17 mouse cellular contexts compared by ENCODE assay signal in the genomic region with DNA sequence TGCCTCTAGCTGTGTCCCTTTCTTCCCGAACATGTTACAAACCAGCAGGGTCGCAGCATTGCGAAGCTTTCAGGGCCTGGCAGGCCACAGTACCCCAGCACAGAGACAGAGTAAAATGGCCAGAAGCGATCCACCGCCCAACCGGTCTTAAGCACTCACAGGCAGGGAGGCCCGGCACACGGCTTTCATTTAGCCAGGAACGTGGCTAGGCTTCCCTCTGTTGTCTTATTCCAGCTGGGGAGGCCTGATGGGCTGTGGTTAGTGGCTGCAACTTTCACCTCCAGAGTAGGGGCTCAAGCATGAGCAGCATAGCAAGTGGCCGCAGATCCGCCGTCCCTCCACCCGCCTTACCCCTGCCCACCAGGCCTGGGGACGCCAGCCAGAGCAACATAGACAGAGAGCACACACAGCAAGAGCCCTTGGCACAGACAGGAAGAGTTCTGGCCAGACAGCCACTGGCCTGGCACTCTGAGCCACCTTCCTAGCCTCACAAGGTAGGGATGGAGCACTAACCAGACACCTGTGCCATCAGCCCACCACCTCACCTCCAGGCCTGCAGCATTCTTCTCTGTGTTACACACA.
DNase-seq lines count a peak whose midpoint lies in the region; ATAC-seq lines count a peak whose summit lies in the region.
"Had no signal": no experiment of that assay in that cellular context is flagged by ENCODE, and none has a peak within 500 bp of the region (broad histone marks: within the 10 kb centered on the region; RNA-seq: fewer than 3 reads in every experiment).

No protein-coding gene starts in this region.

- H3K9ac ChIP-seq in hindbrain, embryonic 13.5 days: peak overlapping the region; percentile 36; the same call in 1 of the 2 replicates
- no peak overlapping the region for H3K9ac ChIP-seq in hindbrain, embryonic 11.5 days (ENCODE audit: low read depth, low read length)
- H3K9ac ChIP-seq in forebrain, embryonic 11.5 days (ENCODE audit: low read length): no peak overlapping the region
- H3K9ac ChIP-seq in midbrain, embryonic 13.5 days (replicated peaks): 0 out of 2 replicates have a peak overlapping the region, but pooled peaks have one; percentile 28
- no peak overlapping the region for H3K9ac ChIP-seq in liver, embryonic 12.5 days
- H3K9ac ChIP-seq in liver, embryonic 11.5 days (ENCODE audit: low read depth, low read length): no peak overlapping the region
- H3K9ac ChIP-seq: limb, embryonic 15.5 days had no signal

- H3K9me3 ChIP-seq in hindbrain, embryonic 13.5 days: no peaks in the 10 kb centered on the region
- H3K9me3 ChIP-seq in hindbrain, embryonic 11.5 days (ENCODE audit: control insufficient read depth, low read length): no peaks in the 10 kb centered on the region
- H3K9me3 ChIP-seq in forebrain, embryonic 11.5 days (ENCODE audit: control insufficient read depth, low read length): no peaks in the 10 kb centered on the region
- no peaks in the 10 kb centered on the region for H3K9me3 ChIP-seq in midbrain, embryonic 13.5 days
- H3K9me3 ChIP-seq in liver, embryonic 12.5 days (replicated peaks): no peaks in the 10 kb centered on the region
- no peaks in the 10 kb centered on the region for H3K9me3 ChIP-seq in liver, embryonic 11.5 days (ENCODE audit: control insufficient read depth, low read length)
- H3K9me3 ChIP-seq: limb, embryonic 15.5 days had no signal

- peak overlapping the region; percentile 37; the same call in 1 of the 2 replicates for H3K27ac ChIP-seq in hindbrain, embryonic 13.5 days
- H3K27ac ChIP-seq in hindbrain, embryonic 11.5 days (ENCODE audit: low read depth, low read length): no peak overlapping the region
- peak overlapping the region; percentile 18; the same call in 1 of the 2 replicates for H3K27ac ChIP-seq in forebrain, embryonic 11.5 days (ENCODE audit: low read depth, low read length)
- H3K27ac ChIP-seq in midbrain, embryonic 13.5 days: peak overlapping the region; percentile 62
- no peak overlapping the region for H3K27ac ChIP-seq in liver, embryonic 12.5 days
- H3K27ac ChIP-seq in liver, embryonic 11.5 days (ENCODE audit: low read depth, low read length): no peak overlapping the region
- H3K27ac ChIP-seq: gastrocnemius, adult 2 months; kidney, postnatal 0 days; limb, embryonic 15.5 days had no signal

- DNase-seq in hindbrain, embryonic 11.5 days (ENCODE audit: low spot score): no peak
- peak; percentile 68 to 85 for DNase-seq in cerebellum, postnatal 10 days
- DNase-seq in forebrain, embryonic 11.5 days (ENCODE audit: low spot score): no peak
- DNase-seq in liver, embryonic 11.5 days (ENCODE audit: low spot score): no peak
- DNase-seq: adrenal gland, postnatal 10 days; gastrocnemius, adult 2 months; heart, adult 18-20 months; lung, adult 2 months; lung, postnatal 4 days; retina, postnatal 1 day; thymus, adult 2 months had no signal

- ATAC-seq in hindbrain, embryonic 13.5 days (ENCODE audit: low FRiP score): no peak
- no peak for ATAC-seq in hindbrain, embryonic 11.5 days (ENCODE audit: low FRiP score)
- ATAC-seq in forebrain, embryonic 11.5 days (replicated peaks; ENCODE audit: low FRiP score): no peak
- ATAC-seq in midbrain, embryonic 13.5 days: no peak
- no peak for ATAC-seq in liver, embryonic 12.5 days
- no peak for ATAC-seq in liver, embryonic 11.5 days (replicated peaks; ENCODE audit: low FRiP score)
- ATAC-seq: inflammation-experienced regulatory T-cells, adult 6 months had no signal

- H3K4me1 ChIP-seq in hindbrain, embryonic 13.5 days (replicated peaks): peaks cover 72% of the 10 kb centered on the region
- peaks cover 3% of the 10 kb centered on the region; the same call in 1 of the 2 replicates for H3K4me1 ChIP-seq in hindbrain, embryonic 11.5 days (replicated peaks; ENCODE audit: control insufficient read depth, insufficient read depth, low read length)
- H3K4me1 ChIP-seq in forebrain, embryonic 11.5 days (replicated peaks; ENCODE audit: control insufficient read depth, insufficient read depth, low read length): 0 out of 2 replicates have a peak, but pooled peaks cover 4% of the 10 kb centered on the region
- H3K4me1 ChIP-seq in midbrain, embryonic 13.5 days (replicated peaks): peaks cover 58% of the 10 kb centered on the region
- H3K4me1 ChIP-seq in liver, embryonic 12.5 days: peaks cover 13% of the 10 kb centered on the region
- peaks cover 4% of the 10 kb centered on the region for H3K4me1 ChIP-seq in liver, embryonic 11.5 days (replicated peaks; ENCODE audit: control insufficient read depth, insufficient read depth, low read length)

- no peak overlapping the region for H3K4me2 ChIP-seq in hindbrain, embryonic 13.5 days
- H3K4me2 ChIP-seq in hindbrain, embryonic 11.5 days (replicated peaks; ENCODE audit: low read depth, low read length): no peak overlapping the region
- no peak overlapping the region for H3K4me2 ChIP-seq in forebrain, embryonic 11.5 days (ENCODE audit: low read depth, low read length, severe bottlenecking)
- no peak overlapping the region for H3K4me2 ChIP-seq in midbrain, embryonic 13.5 days (replicated peaks)
- H3K4me2 ChIP-seq in liver, embryonic 12.5 days: no peak overlapping the region
- H3K4me2 ChIP-seq in liver, embryonic 11.5 days: no peak overlapping the region
- H3K4me2 ChIP-seq: limb, embryonic 15.5 days had no signal

- H3K27me3 ChIP-seq in hindbrain, embryonic 13.5 days: 0 out of 2 replicates have a peak, but pooled peaks cover 2% of the 10 kb centered on the region
- H3K27me3 ChIP-seq in hindbrain, embryonic 11.5 days (ENCODE audit: control insufficient read depth, insufficient read depth, low read length): no peaks in the 10 kb centered on the region
- H3K27me3 ChIP-seq in forebrain, embryonic 11.5 days (ENCODE audit: control insufficient read depth, insufficient read depth, low read length): no peaks in the 10 kb centered on the region
- H3K27me3 ChIP-seq in midbrain, embryonic 13.5 days: no peaks in the 10 kb centered on the region
- no peaks in the 10 kb centered on the region for H3K27me3 ChIP-seq in liver, embryonic 12.5 days (replicated peaks)
- no peaks in the 10 kb centered on the region for H3K27me3 ChIP-seq in liver, embryonic 11.5 days (replicated peaks; ENCODE audit: control insufficient read depth, insufficient read depth, low read length)
- H3K27me3 ChIP-seq: limb, embryonic 15.5 days had no signal

- 0 out of 2 replicates have a peak, but pooled peaks cover 5% of the 10 kb centered on the region for H3K36me3 ChIP-seq in hindbrain, embryonic 13.5 days
- H3K36me3 ChIP-seq in hindbrain, embryonic 11.5 days (ENCODE audit: control insufficient read depth, insufficient read depth, low read length): no peaks in the 10 kb centered on the region
- no peaks in the 10 kb centered on the region for H3K36me3 ChIP-seq in forebrain, embryonic 11.5 days (ENCODE audit: control insufficient read depth, insufficient read depth, low read length)
- H3K36me3 ChIP-seq in midbrain, embryonic 13.5 days: no peaks in the 10 kb centered on the region
- H3K36me3 ChIP-seq in liver, embryonic 12.5 days: peaks cover 54% of the 10 kb centered on the region
- H3K36me3 ChIP-seq in liver, embryonic 11.5 days (ENCODE audit: control insufficient read depth, insufficient read depth, low read length): no peaks in the 10 kb centered on the region

- WGBS in hindbrain, embryonic 13.5 days: 66% methylated on average over 14 of the region's 14 CpGs
- WGBS in hindbrain, embryonic 11.5 days: 68% methylated on average over 14 of the region's 14 CpGs
- 69% methylated on average over 14 of the region's 14 CpGs for WGBS in forebrain, embryonic 11.5 days
- 63% methylated on average over 14 of the region's 14 CpGs for WGBS in midbrain, embryonic 13.5 days
- WGBS in liver, embryonic 12.5 days (ENCODE audit: insufficient replicate concordance): 87% methylated on average over 14 of the region's 14 CpGs
- 90% methylated on average over 14 of the region's 14 CpGs for WGBS in liver, embryonic 11.5 days

- no peak overlapping the region for H3K4me3 ChIP-seq in hindbrain, embryonic 13.5 days
- no peak overlapping the region for H3K4me3 ChIP-seq in hindbrain, embryonic 11.5 days (ENCODE audit: low read depth, low read length)
- H3K4me3 ChIP-seq in forebrain, embryonic 11.5 days (ENCODE audit: low read depth, low read length): no peak overlapping the region
- no peak overlapping the region for H3K4me3 ChIP-seq in midbrain, embryonic 13.5 days (replicated peaks)
- no peak overlapping the region for H3K4me3 ChIP-seq in liver, embryonic 12.5 days
- no peak overlapping the region for H3K4me3 ChIP-seq in liver, embryonic 11.5 days (ENCODE audit: low read depth, low read length)
- H3K4me3 ChIP-seq: gastrocnemius, adult 2 months; limb, embryonic 15.5 days had no signal

Comparison
In these comparisons a context has a peak if more than half of its experiments do, and no peak if none do; other contexts are left out.
1. H3K27ac ChIP-seq: peak in hindbrain, embryonic 13.5 days (single experiment), forebrain, embryonic 11.5 days (single experiment) and midbrain, embryonic 13.5 days (single experiment); none in hindbrain, embryonic 11.5 days (single experiment), liver, embryonic 12.5 days (single experiment) and liver, embryonic 11.5 days (single experiment).
2. H3K9ac ChIP-seq: peak in hindbrain, embryonic 13.5 days (single experiment) and midbrain, embryonic 13.5 days (single experiment); none in hindbrain, embryonic 11.5 days (single experiment), forebrain, embryonic 11.5 days (single experiment), liver, embryonic 12.5 days (single experiment) and liver, embryonic 11.5 days (single experiment).
3. DNase-seq: peak in cerebellum, postnatal 10 days (2 of 2); none in hindbrain, embryonic 11.5 days (single experiment), forebrain, embryonic 11.5 days (single experiment) and liver, embryonic 11.5 days (single experiment).